Comparison of ENCODE assay signal across 32 mouse cellular contexts in genomic region chr11:84090572-84090971, GRCm38 (mm10). TPM values are rescaled to one million over a fixed set of nuclear protein-coding genes. Genes with fewer than 3 reads are reported as not detected.
"Had no signal": no experiment of that assay in that cellular context is flagged by ENCODE, and none has a peak within 500 bp of the region (broad histone marks: within the 10 kb centered on the region; RNA-seq: fewer than 3 reads in every experiment).

No protein-coding gene starts in this region.

- H3K27me3 ChIP-seq: limb, embryonic 12.5 days; limb, embryonic 13.5 days; limb, embryonic 15.5 days; liver, embryonic 12.5 days; liver, embryonic 13.5 days; liver, embryonic 15.5 days; lung, embryonic 15.5 days; megakaryocyte, embryonic 14.5 days; midbrain, embryonic 12.5 days; midbrain, embryonic 13.5 days; midbrain, embryonic 15.5 days had no signal

- H3K4me2 ChIP-seq: limb, embryonic 12.5 days; limb, embryonic 13.5 days; limb, embryonic 15.5 days; liver, embryonic 11.5 days; liver, embryonic 12.5 days; liver, embryonic 13.5 days; liver, embryonic 15.5 days; lung, embryonic 14.5 days; lung, embryonic 15.5 days; midbrain, embryonic 11.5 days; midbrain, embryonic 12.5 days; midbrain, embryonic 13.5 days; midbrain, embryonic 15.5 days had no signal

- H3K9me3 ChIP-seq: limb, embryonic 10.5 days; limb, embryonic 12.5 days; limb, embryonic 13.5 days; limb, embryonic 15.5 days; liver, embryonic 12.5 days; liver, embryonic 13.5 days; liver, embryonic 15.5 days; lung, embryonic 15.5 days; megakaryocyte, embryonic 14.5 days; midbrain, embryonic 10.5 days; midbrain, embryonic 12.5 days; midbrain, embryonic 13.5 days; midbrain, embryonic 15.5 days had no signal

- H3K4me1 ChIP-seq: limb, embryonic 10.5 days; limb, embryonic 12.5 days; limb, embryonic 13.5 days; limb, embryonic 15.5 days; liver, embryonic 12.5 days; liver, embryonic 13.5 days; liver, embryonic 15.5 days; lung, embryonic 15.5 days; midbrain, embryonic 10.5 days; midbrain, embryonic 12.5 days; midbrain, embryonic 13.5 days; midbrain, embryonic 15.5 days had no signal

- H3K9ac ChIP-seq: limb, embryonic 12.5 days; limb, embryonic 13.5 days; limb, embryonic 15.5 days; liver, embryonic 12.5 days; liver, embryonic 13.5 days; liver, embryonic 14.5 days; liver, embryonic 15.5 days; liver, postnatal 0 days; lung, embryonic 14.5 days; lung, embryonic 15.5 days; midbrain, embryonic 12.5 days; midbrain, embryonic 13.5 days; midbrain, embryonic 15.5 days had no signal

- DNase-seq: left cerebral cortex, postnatal 4 days; liver; liver, embryonic 13.5 days; liver, postnatal 0 days; lung, adult 18-20 months; lung, adult 2 months; lung, embryonic 14.5 days; lung, postnatal 10 days; lung, postnatal 14 days; lung, postnatal 36 days; lung, postnatal 4 days; midbrain, embryonic 14.5 days had no signal

- H3K27ac ChIP-seq: limb, embryonic 10.5 days; limb, embryonic 12.5 days; limb, embryonic 13.5 days; limb, embryonic 15.5 days; liver, embryonic 12.5 days; liver, embryonic 13.5 days; liver, embryonic 14.5 days; liver, embryonic 15.5 days; lung, embryonic 15.5 days; macrophage; midbrain, embryonic 10.5 days; midbrain, embryonic 12.5 days; midbrain, embryonic 13.5 days; midbrain, embryonic 15.5 days had no signal

- H3K4me3 ChIP-seq: limb, embryonic 10.5 days; limb, embryonic 12.5 days; limb, embryonic 13.5 days; limb, embryonic 15.5 days; liver, embryonic 12.5 days; liver, embryonic 13.5 days; liver, embryonic 15.5 days; lung, embryonic 15.5 days; megakaryocyte, embryonic 14.5 days; midbrain, embryonic 10.5 days; midbrain, embryonic 12.5 days; midbrain, embryonic 13.5 days; midbrain, embryonic 15.5 days; myocyte had no signal

RNA-seq across cellular contexts. Expression of gene Dusp14, which starts 21.5 kb away (rescaled TPM):
- total RNA-seq: megakaryocyte progenitor cell, adult 5-6 weeks; megakaryocyte, adult 5-6 weeks; megakaryocyte-erythroid progenitor cell, adult 5-6 weeks had no signal
